In the genomic region with DNA sequence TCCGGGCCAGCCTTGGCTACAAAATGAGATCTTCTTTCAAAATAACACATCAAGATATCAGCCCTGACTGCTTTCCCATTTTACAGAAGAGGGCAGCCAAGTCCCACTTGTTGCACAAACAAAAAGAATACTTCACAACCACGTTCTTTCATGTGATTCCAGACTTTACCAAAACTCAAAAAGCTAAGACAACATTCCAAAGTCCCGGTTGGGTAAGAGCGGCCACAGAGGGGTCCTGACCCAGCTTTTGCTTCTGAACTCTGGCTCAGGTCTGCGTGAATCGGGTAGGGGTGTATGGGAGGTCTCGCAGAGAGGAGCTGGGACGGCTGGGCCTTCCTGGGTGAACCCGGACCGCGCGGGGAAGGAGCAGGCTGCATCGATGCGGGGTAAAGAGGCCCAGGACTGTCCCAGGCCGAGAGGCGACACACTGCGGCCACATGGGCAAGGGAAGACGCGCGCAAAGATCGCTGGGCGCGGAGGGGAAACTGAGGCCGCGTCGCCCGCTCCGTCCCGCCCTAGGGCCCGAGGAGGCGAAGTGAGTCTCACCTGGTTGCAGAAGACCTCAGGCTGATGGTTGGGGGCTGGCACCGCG, we compare ENCODE assay signal across 9 mouse cellular contexts. TPM values are rescaled to one million over a fixed set of nuclear protein-coding genes. Genes with fewer than 3 reads are reported as not detected.
A peak's percentile ranks its signal among the peaks of the same experiment; 100 is the strongest.
DNase-seq lines count a peak whose midpoint lies in the region; ATAC-seq and TF ChIP-seq lines count a peak whose summit lies in the region.
"Had no signal": no experiment of that assay in that cellular context is flagged by ENCODE, and none has a peak within 500 bp of the region (broad histone marks: within the 10 kb centered on the region; RNA-seq: fewer than 3 reads in every experiment).

No protein-coding gene starts in this region.

- peaks cover 57% of the 10 kb centered on the region for H3K4me1 ChIP-seq in erythroblast, embryonic 14.5 days (ENCODE audit: control insufficient read depth)
- H3K4me1 ChIP-seq in forebrain, embryonic 12.5 days, result peaks cover 21% of the 10 kb centered on the region
- peaks cover 36% of the 10 kb centered on the region for H3K4me1 ChIP-seq in limb, embryonic 10.5 days

- no peak for TF ChIP-seq POLR2A in myocyte (IDR thresholded peaks at IDR 0.05; ENCODE audit: insufficient read length, low read depth)

- H3K9ac ChIP-seq in forebrain, embryonic 12.5 days, result peak overlapping the region; percentile 82

- H3K9me3 ChIP-seq in erythroblast, embryonic 14.5 days (ENCODE audit: control insufficient read depth, low read length), result no peaks in the 10 kb centered on the region
- no peaks in the 10 kb centered on the region for H3K9me3 ChIP-seq in forebrain, embryonic 12.5 days
- H3K9me3 ChIP-seq in limb, embryonic 10.5 days (replicated peaks), result no peaks in the 10 kb centered on the region

- H3ac ChIP-seq in myocyte (ENCODE audit: control insufficient read depth, insufficient read length), result peak overlapping the region; percentile 88

- 0 out of 2 replicates have a peak overlapping the region, but pooled peaks have one; percentile 25 for H3K27ac ChIP-seq in forebrain, embryonic 12.5 days
- peak overlapping the region; percentile 85 for H3K27ac ChIP-seq in limb, embryonic 10.5 days

- WGBS in forebrain, embryonic 12.5 days, result 4% methylated on average over 33 of the region's 33 CpGs
- WGBS in limb, embryonic 10.5 days, result 5% methylated on average over 33 of the region's 33 CpGs

- H3K4me2 ChIP-seq in forebrain, embryonic 12.5 days, result peak overlapping the region; percentile 97
- H3K4me2 ChIP-seq in myocyte (ENCODE audit: low read depth), result peak overlapping the region; percentile 98

- no peaks in the 10 kb centered on the region; the same call in 1 of the 2 replicates for H3K36me3 ChIP-seq in erythroblast, embryonic 14.5 days (ENCODE audit: control insufficient read depth)
- no peaks in the 10 kb centered on the region for H3K36me3 ChIP-seq in forebrain, embryonic 12.5 days (replicated peaks)
- H3K36me3 ChIP-seq in limb, embryonic 10.5 days, result peaks cover 9% of the 10 kb centered on the region; the same call in 1 of the 2 replicates
- H3K36me3 ChIP-seq in myocyte (ENCODE audit: control insufficient read depth, insufficient read depth), result no peaks in the 10 kb centered on the region

- DNase-seq in limb, embryonic 10.5 days (ENCODE audit: low spot score), result no peak
- DNase-seq in right cerebral cortex, postnatal 25 days, result no peak

- peak overlapping the region; percentile 83 for H3K4me3 ChIP-seq in erythroblast, embryonic 14.5 days (replicated peaks)
- peak overlapping the region; percentile 60 for H3K4me3 ChIP-seq in forebrain, embryonic 12.5 days (replicated peaks)
- H3K4me3 ChIP-seq in limb, embryonic 10.5 days, result peak overlapping the region; percentile 74
- peak overlapping the region; percentile 66 for H3K4me3 ChIP-seq in myocyte

- ATAC-seq in erythroblast, adult 5-6 weeks (replicated peaks; ENCODE audit: low FRiP score, poor library complexity, severe bottlenecking), result no peak
- peak; percentile 19 for ATAC-seq in CD4-positive, CD25-positive, alpha-beta regulatory T cell, adult 4 months
- peak; percentile 60; the same call in 1 of the 2 replicates for ATAC-seq in forebrain, embryonic 12.5 days (ENCODE audit: low FRiP score)
- ATAC-seq in granulocyte monocyte progenitor cell, adult 5-6 weeks (replicated peaks; ENCODE audit: poor library complexity, severe bottlenecking), result no peak

- no peaks in the 10 kb centered on the region for H3K79me2 ChIP-seq in myocyte (ENCODE audit: control insufficient read depth, insufficient read depth)

- H3K27me3 ChIP-seq in erythroblast, embryonic 14.5 days (ENCODE audit: control insufficient read depth), result peaks cover 20% of the 10 kb centered on the region
- peaks cover 7% of the 10 kb centered on the region; the same call in 1 of the 2 replicates for H3K27me3 ChIP-seq in forebrain, embryonic 12.5 days
- no peaks in the 10 kb centered on the region for H3K27me3 ChIP-seq in limb, embryonic 10.5 days (ENCODE audit: low read depth, poor library complexity, severe bottlenecking)
- no peaks in the 10 kb centered on the region for H3K27me3 ChIP-seq in myocyte (ENCODE audit: control insufficient read depth, insufficient read depth, insufficient read length)

TF ChIP-seq in myocyte, 11 proteins besides CTCF, POLR2A, EP300 and RAD21:
- no peak for TF ChIP-seq MYOG (IDR thresholded peaks at IDR 0.05; ENCODE audit: control insufficient read depth in 1 of 3, insufficient read depth in 1 of 3, insufficient read length in 2 of 3, low read depth in 2 of 3)
- no peak for TF ChIP-seq CEBPB (IDR thresholded peaks at IDR 0.05; ENCODE audit: insufficient read depth, poor library complexity, severe bottlenecking)
- TF ChIP-seq SRF (IDR thresholded peaks at IDR 0.05; ENCODE audit: control insufficient read depth, insufficient read length, low read depth), result no peak
- TF ChIP-seq REST (IDR thresholded peaks at IDR 0.05; ENCODE audit: insufficient read depth, insufficient read length), result no peak

RNA-seq across cellular contexts. Expression of a gene that starts 0.7 kb away (rescaled TPM):
- 11.0 and 12.8 TPM in 2 replicates for polyA plus RNA-seq in erythroblast, embryonic 14.5 days (2012)
- 28.2 and 58.1 TPM in 2 replicates for total RNA-seq in erythroblast, adult 5-6 weeks (2015; ENCODE audit: low replicate concordance)
- total RNA-seq in erythroblast, adult 5-6 weeks (2017; ENCODE audit: low replicate concordance), result 96.6 and 99.4 TPM in 2 replicates
- polyA plus RNA-seq in CD4-positive, CD25-positive, alpha-beta regulatory T cell, adult 4 months (2017; shearing (Covaris generic)), result 10 to 100 TPM in 1 of 2 experiments, 1 to 10 TPM in 1; 10.0 to 19.3 TPM
- polyA plus RNA-seq in forebrain, embryonic 12.5 days (2016; fragmentation: Nextera tagmentation; extraction: Ambion mirVana), result 108 and 110 TPM in 2 replicates
- 153 and 163 TPM in 2 replicates for polyA plus RNA-seq in limb, embryonic 10.5 days (2016; fragmentation: Nextera tagmentation; extraction: Ambion mirVana)
- polyA plus RNA-seq in myocyte (2012; fragmentation: generic; extraction: Trizol), result 210 TPM
- total RNA-seq in granulocyte monocyte progenitor cell, adult 5-6 weeks (2014; fragmentation: Nextera tagmentation), result 217 and 230 TPM in 2 replicates
- total RNA-seq in granulocyte monocyte progenitor cell, adult 5-6 weeks (2017), result 277 and 283 TPM in 2 replicates

RNA-seq across cellular contexts. Expression of a gene that starts 25.8 kb away (rescaled TPM):
- 0.04 and 0.06 TPM in 2 replicates for polyA plus RNA-seq in erythroblast, embryonic 14.5 days (2012)
- total RNA-seq in erythroblast, adult 5-6 weeks (2015; ENCODE audit: low replicate concordance), result 1.9 and 3.1 TPM in 2 replicates
- 0.14 and 0.51 TPM in 2 replicates for total RNA-seq in erythroblast, adult 5-6 weeks (2017; ENCODE audit: low replicate concordance)
- polyA plus RNA-seq in CD4-positive, CD25-positive, alpha-beta regulatory T cell, adult 4 months (2017; shearing (Covaris generic)), result 1 to 10 TPM; 3.1 to 4.7 TPM
- polyA plus RNA-seq in forebrain, embryonic 12.5 days (2016; fragmentation: Nextera tagmentation; extraction: Ambion mirVana), result 1.3 and 2.0 TPM in 2 replicates
- 2.6 and 3.5 TPM in 2 replicates for polyA plus RNA-seq in limb, embryonic 10.5 days (2016; fragmentation: Nextera tagmentation; extraction: Ambion mirVana)
- 2.1 TPM for polyA plus RNA-seq in myocyte (2012; fragmentation: generic; extraction: Trizol)
- 0.84 and 2.5 TPM in 2 replicates for total RNA-seq in granulocyte monocyte progenitor cell, adult 5-6 weeks (2014; fragmentation: Nextera tagmentation)
- total RNA-seq in granulocyte monocyte progenitor cell, adult 5-6 weeks (2017), result 2.7 and 3.3 TPM in 2 replicates

RNA-seq across cellular contexts. Expression of a gene that starts 47.2 kb away (rescaled TPM):
- 7.0 and 9.2 TPM in 2 replicates for polyA plus RNA-seq in erythroblast, embryonic 14.5 days (2012)
- total RNA-seq in erythroblast, adult 5-6 weeks (2015; ENCODE audit: low replicate concordance), result 51.0 and 70.3 TPM in 2 replicates
- 36.1 and 43.6 TPM in 2 replicates for total RNA-seq in erythroblast, adult 5-6 weeks (2017; ENCODE audit: low replicate concordance)
- polyA plus RNA-seq in CD4-positive, CD25-positive, alpha-beta regulatory T cell, adult 4 months (2017; shearing (Covaris generic)), result 10 to 100 TPM; 23.5 to 32.2 TPM
- polyA plus RNA-seq in forebrain, embryonic 12.5 days (2016; fragmentation: Nextera tagmentation; extraction: Ambion mirVana), result 56.7 and 60.6 TPM in 2 replicates
- 50.3 and 60.3 TPM in 2 replicates for polyA plus RNA-seq in limb, embryonic 10.5 days (2016; fragmentation: Nextera tagmentation; extraction: Ambion mirVana)
- polyA plus RNA-seq in myocyte (2012; fragmentation: generic; extraction: Trizol), result 100 TPM
- total RNA-seq in granulocyte monocyte progenitor cell, adult 5-6 weeks (2014; fragmentation: Nextera tagmentation), result 60.9 and 128 TPM in 2 replicates
- total RNA-seq in granulocyte monocyte progenitor cell, adult 5-6 weeks (2017), result 91.6 and 97.7 TPM in 2 replicates

RNA-seq across cellular contexts. Expression of a gene that starts 47.6 kb away (rescaled TPM):
- 0.01 and 0.02 TPM in 2 replicates for polyA plus RNA-seq in erythroblast, embryonic 14.5 days (2012)
- total RNA-seq in erythroblast, adult 5-6 weeks (2015; ENCODE audit: low replicate concordance), result 0.38 and 1.3 TPM in 2 replicates
- 0.85 and 1.4 TPM in 2 replicates for total RNA-seq in erythroblast, adult 5-6 weeks (2017; ENCODE audit: low replicate concordance)
- 1 to 10 TPM; 1.2 to 1.6 TPM for polyA plus RNA-seq in CD4-positive, CD25-positive, alpha-beta regulatory T cell, adult 4 months (2017; shearing (Covaris generic))
- 3.3 and 3.7 TPM in 2 replicates for polyA plus RNA-seq in forebrain, embryonic 12.5 days (2016; fragmentation: Nextera tagmentation; extraction: Ambion mirVana)
- 0.90 and 1.3 TPM in 2 replicates for polyA plus RNA-seq in limb, embryonic 10.5 days (2016; fragmentation: Nextera tagmentation; extraction: Ambion mirVana)
- 0.77 TPM for polyA plus RNA-seq in myocyte (2012; fragmentation: generic; extraction: Trizol)
- 2.6 and 2.8 TPM in 2 replicates for total RNA-seq in granulocyte monocyte progenitor cell, adult 5-6 weeks (2014; fragmentation: Nextera tagmentation)
- total RNA-seq in granulocyte monocyte progenitor cell, adult 5-6 weeks (2017), result 1.1 and 2.1 TPM in 2 replicates

RNA-seq across cellular contexts. Expression of a gene that starts 47.6 kb away (rescaled TPM):
- 0.01 TPM in 1 of 2 replicates, not detected in the other for polyA plus RNA-seq in erythroblast, embryonic 14.5 days (2012)
- not detected in 2 replicates for total RNA-seq in erythroblast, adult 5-6 weeks (2015; ENCODE audit: low replicate concordance)
- total RNA-seq in erythroblast, adult 5-6 weeks (2017; ENCODE audit: low replicate concordance), result 0.60 TPM in 1 of 2 replicates, not detected in the other
- not detected for polyA plus RNA-seq in CD4-positive, CD25-positive, alpha-beta regulatory T cell, adult 4 months (2017; shearing (Covaris generic))
- not detected in 2 replicates for polyA plus RNA-seq in forebrain, embryonic 12.5 days (2016; fragmentation: Nextera tagmentation; extraction: Ambion mirVana)
- polyA plus RNA-seq in limb, embryonic 10.5 days (2016; fragmentation: Nextera tagmentation; extraction: Ambion mirVana), result not detected in 2 replicates
- polyA plus RNA-seq in myocyte (2012; fragmentation: generic; extraction: Trizol), result 0.13 TPM
- total RNA-seq in granulocyte monocyte progenitor cell, adult 5-6 weeks (2014; fragmentation: Nextera tagmentation), result not detected in 2 replicates
- not detected in 2 replicates for total RNA-seq in granulocyte monocyte progenitor cell, adult 5-6 weeks (2017)
- total RNA-seq: hematopoietic stem cell, adult 5-6 weeks had no signal

Comparison
In these comparisons a context has a peak if more than half of its experiments do, and no peak if none do; other contexts are left out.
1. ATAC-seq: peak in CD4-positive, CD25-positive, alpha-beta regulatory T cell, adult 4 months (single experiment) and forebrain, embryonic 12.5 days (single experiment); none in erythroblast, adult 5-6 weeks (single experiment) and granulocyte monocyte progenitor cell, adult 5-6 weeks (single experiment).
2. Peak in every context shown above with its lines, with median percentiles within 50 percentile points of each other: H3K4me3 ChIP-seq.